Mouse (Mus musculus): ENCODE results near the gene Tmem132d.

Tmem132d gene

GRCm38 (mm10) chr5:128432916-128433315, at the start of gene Tmem132d:
Gene Tmem132d (minus strand): TSS chr5:128433077.
- peak; percentile 81 to 83 for DNase-seq (ENCODE audit: low spot score in 2 of 2)

GRCm38 (mm10) chr5:128480816-128481215, 47.9 kb upstream of the Tmem132d start:
- DNase-seq (ENCODE audit: low spot score in 2 of 2): no peak

- DNase-seq (ENCODE audit: low spot score in 2 of 2): no peak
These were observed 42.5 kb upstream of the Tmem132d start for GRCm38 (mm10) chr5:128475372-128475771.

GRCm38 (mm10) chr5:128469812-128470211, 36.9 kb upstream of the Tmem132d start:
- DNase-seq (ENCODE audit: low spot score in 2 of 2): no peak

- DNase-seq (ENCODE audit: low spot score in 2 of 2): no peak
These were observed 31.6 kb upstream of the Tmem132d start for GRCm38 (mm10) chr5:128464514-128464913.

- DNase-seq (ENCODE audit: low spot score in 2 of 2): no peak
These were observed 27.7 kb upstream of the Tmem132d start for GRCm38 (mm10) chr5:128460605-128461004.

GRCm38 (mm10) chr5:128455732-128456131, 22.9 kb upstream of the Tmem132d start:
- DNase-seq (ENCODE audit: low spot score in 2 of 2): no peak

GRCm38 (mm10) chr5:128452196-128452595, 19.3 kb upstream of the Tmem132d start:
- peak; percentile 33 to 65 for DNase-seq (ENCODE audit: low spot score in 2 of 2)

- no peak for DNase-seq (ENCODE audit: low spot score in 2 of 2)
These were observed 17.9 kb upstream of the Tmem132d start for GRCm38 (mm10) chr5:128450808-128451207.

- DNase-seq (ENCODE audit: low spot score in 2 of 2): no peak
These were observed 12.0 kb upstream of the Tmem132d start for GRCm38 (mm10) chr5:128444876-128445275.

GRCm38 (mm10) chr5:128443848-128444247, 11.0 kb upstream of the Tmem132d start:
- DNase-seq (ENCODE audit: low spot score in 2 of 2): no peak

GRCm38 (mm10) chr5:128441121-128441520, 8.2 kb upstream of the Tmem132d start:
- DNase-seq (ENCODE audit: low spot score in 2 of 2): no peak

- peak; percentile 72 to 80 for DNase-seq (ENCODE audit: low spot score in 2 of 2)
These were observed 7.0 kb upstream of the Tmem132d start for GRCm38 (mm10) chr5:128439828-128440227.

- DNase-seq (ENCODE audit: low spot score in 2 of 2): peak; percentile 44 to 63
These were observed 5.2 kb upstream of the Tmem132d start for GRCm38 (mm10) chr5:128438078-128438477.

- DNase-seq (ENCODE audit: low spot score in 2 of 2): peak; percentile 83 to 85
These were observed 4.0 kb upstream of the Tmem132d start for GRCm38 (mm10) chr5:128436909-128437308.

GRCm38 (mm10) chr5:128435683-128436082, 2.8 kb upstream of the Tmem132d start:
- peak; percentile 53 to 57 for DNase-seq (ENCODE audit: low spot score in 2 of 2)

- no peak for DNase-seq (ENCODE audit: low spot score in 2 of 2)
These were observed 909 bp upstream of the Tmem132d start for GRCm38 (mm10) chr5:128433786-128434185.

- DNase-seq (ENCODE audit: low spot score in 2 of 2): peak in 1 of 2 experiments; percentile 41
These were observed 455 bp downstream of the Tmem132d start for GRCm38 (mm10) chr5:128432422-128432821.

- no peak for DNase-seq (ENCODE audit: low spot score in 2 of 2)
These were observed 8.2 kb downstream of the Tmem132d start for GRCm38 (mm10) chr5:128424636-128425035.

GRCm38 (mm10) chr5:128424213-128424612, 8.7 kb downstream of the Tmem132d start:
- DNase-seq (ENCODE audit: low spot score in 2 of 2): no peak

GRCm38 (mm10) chr5:128422090-128422489, 10.8 kb downstream of the Tmem132d start:
- DNase-seq (ENCODE audit: low spot score in 2 of 2): no peak

GRCm38 (mm10) chr5:128418149-128418710, 14.6 kb downstream of the Tmem132d start:
- DNase-seq (ENCODE audit: low spot score in 2 of 2): no peak

- no peak for DNase-seq (ENCODE audit: low spot score in 2 of 2)
These were observed 18.8 kb downstream of the Tmem132d start for GRCm38 (mm10) chr5:128414056-128414455.

- DNase-seq (ENCODE audit: low spot score in 2 of 2): no peak
These were observed 20.6 kb downstream of the Tmem132d start for GRCm38 (mm10) chr5:128412306-128412705.

All from right cerebral cortex, postnatal 10 days (tissue).